Mouse (Mus musculus): ENCODE results near the gene Pde4d. TPM values are rescaled to one million over a fixed set of nuclear protein-coding genes. Genes with fewer than 3 reads are reported as not detected.

Pde4d gene
- total and polyA plus RNA-seq, 3 experiments: 18.5 to 18.8 TPM; not detected in 1

- Histone ChIP-seq H3K27ac (ENCODE audit: control insufficient read depth, low read depth, low read length) (no peak overlapping the region), H3K4me3 (ENCODE audit: control insufficient read depth in 1 of 2, insufficient read depth in 1 of 2, low read depth in 2 of 2, low read length in 2 of 2) (no peak overlapping the region), H3K36me3 (ENCODE audit: control insufficient read depth in 1 of 2, insufficient read depth in 2 of 2, low read length in 2 of 2) (peaks cover 0 to 4% of the 10 kb centered on the region in 2 experiments), H3K79me2 (ENCODE audit: control insufficient read depth, insufficient read depth, low read length, poor library complexity) (peaks cover 12% of the 10 kb centered on the region), H3K9me3 (replicated peaks; ENCODE audit: insufficient read depth, low read length) (no peaks in the 10 kb centered on the region), H3K27me3 (ENCODE audit: control insufficient read depth in 1 of 2, insufficient read depth in 2 of 2, low read length in 2 of 2) (no peaks in the 10 kb centered on the region), H3K4me1 (ENCODE audit: control insufficient read depth in 1 of 2, insufficient read depth in 2 of 2, low read length in 2 of 2) (no peaks in the 10 kb centered on the region), H3K9ac (ENCODE audit: control insufficient read depth, low read depth, low read length, poor library complexity, severe bottlenecking) (no peak overlapping the region)
- TF ChIP-seq GABPA (IDR thresholded peaks at IDR 0.05; ENCODE audit: low read depth, low read length) (no peak), ZNF384 (IDR thresholded peaks at IDR 0.05; ENCODE audit: low read depth, low read length) (no peak), MXI1 (IDR thresholded peaks at IDR 0.05; ENCODE audit: low read depth, low read length) (no peak), TBP (IDR thresholded peaks at IDR 0.05; ENCODE audit: low read depth, low read length) (no peak), USF1 (IDR thresholded peaks at IDR 0.05; ENCODE audit: low read depth, low read length) (no peak), NRF1 (IDR thresholded peaks at IDR 0.05; ENCODE audit: insufficient read depth, low read depth, low read length, poor library complexity, severe bottlenecking) (no peak), POLR2A (IDR thresholded peaks at IDR 0.05; ENCODE audit: control insufficient read depth in 1 of 2, insufficient read depth in 1 of 2, low read depth in 1 of 2, low read length in 2 of 2, poor library complexity in 1 of 2) (no peak), KAT2A (conservative IDR thresholded peaks at IDR 0.05; ENCODE audit: low read depth, low read length) (no peak), MYB (IDR thresholded peaks at IDR 0.05; ENCODE audit: low read depth, low read length) (no peak), POLR2AphosphoS5 (IDR thresholded peaks at IDR 0.05; ENCODE audit: borderline replicate concordance, low read depth, low read length) (no peak), TCF12 (IDR thresholded peaks at IDR 0.05; ENCODE audit: low read depth, low read length) (no peak), SIN3A (IDR thresholded peaks at IDR 0.05; ENCODE audit: low read length) (no peak), TAL1 (IDR thresholded peaks at IDR 0.05; ENCODE audit: low read length) (no peak), MAZ (IDR thresholded peaks at IDR 0.05; ENCODE audit: low read depth, low read length) (no peak), HCFC1 (IDR thresholded peaks at IDR 0.05; ENCODE audit: low read depth, low read length) (no peak), MYC (IDR thresholded peaks at IDR 0.05; ENCODE audit: low read depth, low read length) (no peak)
- DNase-seq (ENCODE audit: low read depth, low spot score): no peak
Measured at GRCm38 (mm10) chr13:109714581-109714980, 1264.8 kb downstream of the Pde4d start.

DNA sequence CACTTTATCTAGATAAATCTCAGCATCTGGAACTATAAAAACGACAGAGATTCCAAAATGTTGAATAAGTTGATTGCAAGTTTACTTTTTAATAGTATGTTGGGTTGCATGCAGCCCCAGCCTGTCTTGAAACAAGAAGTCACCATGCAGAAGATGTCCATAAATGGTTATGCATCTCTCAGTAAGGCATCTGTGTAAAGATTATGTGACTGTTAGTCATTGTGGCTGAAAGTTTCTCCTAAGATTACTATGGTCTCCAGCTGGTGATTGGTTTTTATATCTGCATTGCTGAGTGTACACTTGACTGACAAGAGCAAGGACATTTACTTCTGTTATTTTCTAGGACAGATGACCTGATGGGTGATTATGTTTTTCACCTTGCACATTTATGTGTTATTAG lies 1265.6 kb downstream of the Pde4d start:
- Histone ChIP-seq H3K79me2 (ENCODE audit: control insufficient read depth, insufficient read depth, low read length, poor library complexity) (peaks cover 16% of the 10 kb centered on the region), H3K4me3 (ENCODE audit: control insufficient read depth in 1 of 2, insufficient read depth in 1 of 2, low read depth in 2 of 2, low read length in 2 of 2) (no peak overlapping the region), H3K27me3 (ENCODE audit: control insufficient read depth in 1 of 2, insufficient read depth in 2 of 2, low read length in 2 of 2) (no peaks in the 10 kb centered on the region), H3K9me3 (replicated peaks; ENCODE audit: insufficient read depth, low read length) (no peaks in the 10 kb centered on the region), H3K9ac (ENCODE audit: control insufficient read depth, low read depth, low read length, poor library complexity, severe bottlenecking) (no peak overlapping the region), H3K36me3 (ENCODE audit: control insufficient read depth in 1 of 2, insufficient read depth in 2 of 2, low read length in 2 of 2) (peaks cover 0 to 4% of the 10 kb centered on the region in 2 experiments), H3K4me1 (ENCODE audit: control insufficient read depth in 1 of 2, insufficient read depth in 2 of 2, low read length in 2 of 2) (no peaks in the 10 kb centered on the region), H3K27ac (ENCODE audit: control insufficient read depth, low read depth, low read length) (no peak overlapping the region)
- DNase-seq (ENCODE audit: low read depth, low spot score): no peak
- no peak for TF ChIP-seq SIN3A (IDR thresholded peaks at IDR 0.05; ENCODE audit: low read length)
- no peak for TF ChIP-seq ZMIZ1 (IDR thresholded peaks at IDR 0.05; ENCODE audit: low read depth, low read length)
- TF ChIP-seq SMC3 (IDR thresholded peaks at IDR 0.05; ENCODE audit: low read depth, low read length): no peak
- no peak for TF ChIP-seq GATA1 (IDR thresholded peaks at IDR 0.05; ENCODE audit: low read depth, low read length)
- no peak for TF ChIP-seq NELFE (IDR thresholded peaks at IDR 0.05; ENCODE audit: low read depth, low read length)
- no peak for TF ChIP-seq ZNF384 (IDR thresholded peaks at IDR 0.05; ENCODE audit: low read depth, low read length)
- no peak for TF ChIP-seq ETS1 (IDR thresholded peaks at IDR 0.05; ENCODE audit: low read depth, low read length)
- no peak for TF ChIP-seq ZC3H11A (IDR thresholded peaks at IDR 0.05; ENCODE audit: low read depth, low read length)
- TF ChIP-seq USF1 (IDR thresholded peaks at IDR 0.05; ENCODE audit: low read depth, low read length): no peak
- TF ChIP-seq RCOR1 (IDR thresholded peaks at IDR 0.05; ENCODE audit: low read depth, low read length): no peak
- TF ChIP-seq MYB (IDR thresholded peaks at IDR 0.05; ENCODE audit: low read depth, low read length): no peak
- no peak for TF ChIP-seq CHD1 (IDR thresholded peaks at IDR 0.05; ENCODE audit: low read depth, low read length)
- no peak for TF ChIP-seq MAZ (IDR thresholded peaks at IDR 0.05; ENCODE audit: low read depth, low read length)
- no peak for TF ChIP-seq UBTF (IDR thresholded peaks at IDR 0.05; ENCODE audit: borderline replicate concordance, insufficient read depth, low read depth, low read length)
- no peak for TF ChIP-seq CTCF (IDR thresholded peaks at IDR 0.05 in 2 of 3, conservative IDR thresholded peaks at IDR 0.05 in 1 of 3; ENCODE audit: control insufficient read depth in 1 of 3, insufficient read depth in 1 of 3, low read depth in 2 of 3, low read length in 3 of 3, poor library complexity in 1 of 3, severe bottlenecking in 1 of 3)

Data from MEL (cell line).